Mouse (Mus musculus): ENCODE measurements around the gene Akain1. TPM values are rescaled to one million over a fixed set of nuclear protein-coding genes. Genes with fewer than 3 reads are reported as not detected.

Akain1 gene
- polyA plus RNA-seq (2012; rRNA removed), result not detected in 2 replicates

GRCm38 (mm10) chr17:69438990-69439491 is at the start of gene Akain1:
Gene Akain1, plus strand, starts transcription at chr17:69439326.
- no peak for TF ChIP-seq POLR2A (IDR thresholded peaks at IDR 0.05; ENCODE audit: low read depth, low read length)
- TF ChIP-seq CTCF (IDR thresholded peaks at IDR 0.05; ENCODE audit: extremely low read depth, insufficient read length, insufficient replicate concordance, low read depth, low read length), result no peak
- Histone ChIP-seq H3K4me3 (ENCODE audit: low read depth, low read length) (peak within 1 kb of the TSS; percentile 49), H3K27ac (ENCODE audit: insufficient read depth, low read depth, low read length) (no peak within 1 kb of the TSS), H3K4me1 (ENCODE audit: control insufficient read depth, insufficient read depth, insufficient read length, low read length) (peaks cover 3% of the 10 kb centered on the region), H3K27me3 (ENCODE audit: control insufficient read depth, insufficient read depth, low read length) (peaks cover 16% of the 10 kb centered on the region), H3K36me3 (ENCODE audit: control insufficient read depth, insufficient read depth, low read length) (no peaks in the 10 kb centered on the region)
- WGBS, result under 1% methylated on average over 43 of the region's 44 CpGs

DNA sequence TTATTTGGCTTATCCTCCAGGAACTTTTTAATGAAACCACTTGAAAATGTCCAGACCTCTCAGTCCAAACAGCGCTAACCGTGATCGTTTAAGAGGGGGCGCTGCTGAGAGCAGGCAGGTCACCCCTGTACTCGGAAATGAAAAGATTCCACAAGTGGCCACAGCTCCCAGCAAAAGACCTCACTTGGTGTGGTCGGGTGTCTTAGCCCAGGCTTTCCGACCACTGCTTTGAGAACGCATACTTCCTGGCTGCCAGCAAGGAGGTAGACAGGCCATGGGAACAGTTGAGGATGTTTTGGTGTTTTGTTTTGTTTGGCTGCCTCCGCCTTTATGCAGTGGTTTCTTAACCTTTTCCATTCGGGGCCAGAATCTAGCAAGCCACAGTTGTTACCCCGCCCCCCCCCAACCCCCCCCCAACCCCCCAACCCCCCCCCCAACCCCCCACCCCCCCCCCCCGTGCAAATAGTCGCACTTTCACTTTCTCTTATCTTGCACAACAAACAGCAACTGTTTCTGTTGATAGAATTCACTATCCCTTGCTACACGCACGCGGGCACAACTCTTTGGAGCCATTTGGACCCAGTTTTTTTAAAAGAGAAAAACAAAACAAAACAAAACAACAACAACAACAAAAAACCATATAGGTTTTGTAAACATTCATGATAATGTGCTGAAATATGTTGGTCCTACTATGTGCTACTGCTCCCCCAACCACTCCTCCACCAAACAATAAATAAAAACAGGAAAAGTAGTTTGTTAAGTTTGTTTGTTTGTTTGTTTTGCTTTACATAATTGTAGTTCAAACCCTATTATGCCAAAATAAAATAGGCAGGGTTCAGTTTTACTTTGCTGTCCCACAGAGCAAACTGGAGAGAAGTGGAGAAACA is 42.7 kb upstream of the Akain1 start:
- TF ChIP-seq CTCF (IDR thresholded peaks at IDR 0.05; ENCODE audit: extremely low read depth, insufficient read length, insufficient replicate concordance, low read depth, low read length) (peak; percentile 20; the same call in 1 of the 2 replicates), POLR2A (IDR thresholded peaks at IDR 0.05; ENCODE audit: low read depth, low read length) (no peak)
- H3K36me3 ChIP-seq (ENCODE audit: control insufficient read depth, insufficient read depth, low read length), result no peaks in the 10 kb centered on the region; the same call in 1 of the 2 replicates
- 11% methylated on average over 14 of the region's 16 CpGs for WGBS
- H3K27ac ChIP-seq (ENCODE audit: insufficient read depth, low read depth, low read length), result peak overlapping the region; percentile 49
- H3K4me3 ChIP-seq (ENCODE audit: low read depth, low read length), result peak overlapping the region; percentile 55
- 0 out of 2 replicates have a peak, but pooled peaks cover 2% of the 10 kb centered on the region for H3K4me1 ChIP-seq (ENCODE audit: control insufficient read depth, insufficient read depth, insufficient read length, low read length)
- no peaks in the 10 kb centered on the region for H3K27me3 ChIP-seq (ENCODE audit: control insufficient read depth, insufficient read depth, low read length)

- 52% methylated on average over 5 of the region's 5 CpGs for WGBS
- H3K4me3 ChIP-seq (ENCODE audit: low read depth, low read length), result no peak overlapping the region
- H3K27ac ChIP-seq (ENCODE audit: insufficient read depth, low read depth, low read length), result no peak overlapping the region
- H3K27me3 ChIP-seq (ENCODE audit: control insufficient read depth, insufficient read depth, low read length), result no peaks in the 10 kb centered on the region
- 0 out of 2 replicates have a peak, but pooled peaks cover 2% of the 10 kb centered on the region for H3K4me1 ChIP-seq (ENCODE audit: control insufficient read depth, insufficient read depth, insufficient read length, low read length)
- TF ChIP-seq POLR2A (IDR thresholded peaks at IDR 0.05; ENCODE audit: low read depth, low read length), result no peak
- no peak for TF ChIP-seq CTCF (IDR thresholded peaks at IDR 0.05; ENCODE audit: extremely low read depth, insufficient read length, insufficient replicate concordance, low read depth, low read length)
- no peaks in the 10 kb centered on the region for H3K36me3 ChIP-seq (ENCODE audit: control insufficient read depth, insufficient read depth, low read length)
Observed at GRCm38 (mm10) chr17:69397163-69397562, 42.0 kb upstream of the Akain1 start.

- Histone ChIP-seq H3K27me3 (ENCODE audit: control insufficient read depth, insufficient read depth, low read length) (no peaks in the 10 kb centered on the region), H3K36me3 (ENCODE audit: control insufficient read depth, insufficient read depth, low read length) (no peaks in the 10 kb centered on the region), H3K4me3 (ENCODE audit: low read depth, low read length) (no peak overlapping the region), H3K4me1 (ENCODE audit: control insufficient read depth, insufficient read depth, insufficient read length, low read length) (0 out of 2 replicates have a peak, but pooled peaks cover 2% of the 10 kb centered on the region), H3K27ac (ENCODE audit: insufficient read depth, low read depth, low read length) (no peak overlapping the region)
- TF ChIP-seq POLR2A (IDR thresholded peaks at IDR 0.05; ENCODE audit: low read depth, low read length) (no peak), CTCF (IDR thresholded peaks at IDR 0.05; ENCODE audit: extremely low read depth, insufficient read length, insufficient replicate concordance, low read depth, low read length) (no peak)
Observed at GRCm38 (mm10) chr17:69398092-69398491, 41.0 kb upstream of the Akain1 start.

DNA sequence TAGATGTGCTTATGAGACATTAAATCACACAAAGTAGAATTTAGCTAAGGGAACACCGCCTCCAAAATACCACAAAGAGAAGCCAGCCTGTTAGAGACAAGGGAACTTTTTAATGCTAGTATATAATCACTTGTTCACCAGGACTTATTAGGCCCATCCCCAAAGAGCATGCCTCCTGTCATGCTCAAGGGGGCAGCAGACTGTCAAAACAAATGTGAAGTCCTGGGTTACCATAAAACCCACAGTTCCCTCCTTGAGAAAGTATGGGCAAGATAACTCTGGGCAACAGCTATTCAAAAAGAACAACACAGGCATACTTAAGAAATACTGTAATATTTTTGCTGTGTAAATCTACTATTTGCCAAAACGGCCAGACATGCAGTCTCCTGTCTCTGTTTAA is 38.0 kb upstream of the Akain1 start:
- Histone ChIP-seq H3K36me3 (ENCODE audit: control insufficient read depth, insufficient read depth, low read length) (no peaks in the 10 kb centered on the region), H3K27me3 (ENCODE audit: control insufficient read depth, insufficient read depth, low read length) (no peaks in the 10 kb centered on the region), H3K27ac (ENCODE audit: insufficient read depth, low read depth, low read length) (no peak overlapping the region), H3K4me3 (ENCODE audit: low read depth, low read length) (no peak overlapping the region), H3K4me1 (ENCODE audit: control insufficient read depth, insufficient read depth, insufficient read length, low read length) (0 out of 2 replicates have a peak, but pooled peaks cover 1% of the 10 kb centered on the region)
- no peak for TF ChIP-seq POLR2A (IDR thresholded peaks at IDR 0.05; ENCODE audit: low read depth, low read length)
- no peak for TF ChIP-seq CTCF (IDR thresholded peaks at IDR 0.05; ENCODE audit: extremely low read depth, insufficient read length, insufficient replicate concordance, low read depth, low read length)
- 69% methylated on average over 2 of the region's 2 CpGs for WGBS

DNA sequence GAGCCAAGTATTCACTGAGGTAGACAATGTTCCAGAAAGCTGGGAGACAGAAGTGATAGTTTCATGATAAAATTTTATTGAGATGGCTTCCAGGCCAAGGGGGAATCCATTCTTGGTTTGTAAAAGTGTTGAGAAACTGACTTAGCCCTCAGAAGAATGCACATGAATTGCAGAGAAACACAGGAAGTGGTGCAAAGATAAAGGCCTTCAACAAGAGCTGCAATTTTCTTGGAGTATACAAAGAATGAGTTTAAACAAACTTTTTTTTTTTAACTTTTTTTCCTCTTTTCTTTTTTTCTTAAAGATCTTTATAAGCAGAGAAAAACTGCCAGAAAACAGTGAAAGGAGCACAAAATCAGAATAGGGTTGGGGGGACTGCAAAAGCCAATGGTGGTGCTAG is 23.0 kb upstream of the Akain1 start:
- Histone ChIP-seq H3K4me1 (ENCODE audit: control insufficient read depth, insufficient read depth, insufficient read length, low read length) (0 out of 2 replicates have a peak, but pooled peaks cover 2% of the 10 kb centered on the region), H3K27me3 (ENCODE audit: control insufficient read depth, insufficient read depth, low read length) (no peaks in the 10 kb centered on the region), H3K4me3 (ENCODE audit: low read depth, low read length) (no peak overlapping the region), H3K27ac (ENCODE audit: insufficient read depth, low read depth, low read length) (no peak overlapping the region), H3K36me3 (ENCODE audit: control insufficient read depth, insufficient read depth, low read length) (no peaks in the 10 kb centered on the region)
- TF ChIP-seq POLR2A (IDR thresholded peaks at IDR 0.05; ENCODE audit: low read depth, low read length), result no peak
- no peak for TF ChIP-seq CTCF (IDR thresholded peaks at IDR 0.05; ENCODE audit: extremely low read depth, insufficient read length, insufficient replicate concordance, low read depth, low read length)
